Mouse (Mus musculus) Patski (cell line): ENCODE measurements around the gene 9530003J23Rik. TPM values are rescaled to one million over a fixed set of nuclear protein-coding genes. Genes with fewer than 3 reads are reported as not detected.

Experiments used
- ATAC-seq: fragments of 100-300 bp; one replicate; pipeline ENCODE4 v1.8.0; 2021
- CTCF ChIA-PET: fragments of 350-600 bp; sonication (Branson Sonifier 250); formaldehyde crosslinking; loops from one replicate; lab custom pipeline; 2022; ENCODE audit warnings: inconsistent platforms; lab: Charles Lee
- POLR2A ChIA-PET: fragments of 350-600 bp; sonication (Branson Sonifier 250); formaldehyde crosslinking; loops from one replicate; lab custom pipeline; 2022; ENCODE audit warnings: antibody characterized with exemption, inconsistent platforms; lab: Charles Lee
- DNase-seq: peaks from one replicate; pipeline ENCODE4 v3.0.0-alpha.2; 2011; ENCODE audit warnings: low read depth, low spot score
- H3K27me3 ChIP-seq: fragments of 371-371 bp; one replicate; pipeline ENCODE4 v1.5.1; 2021
- CTCF ChIP-seq: fragments of 100-300 bp; IDR thresholded peaks from one replicate; pipeline ENCODE4 v1.5.1; 2021
- in situ Hi-C: fragments of 300-500 bp; cut with MboI; formaldehyde crosslinking; loops from 3 replicates; pipeline ENCODE4 v1.11.1; 2018; ENCODE audit warnings: low pct_unique_long_range_greater_than_20kb, mixed read lengths
- polyA plus RNA-seq: library from polyadenylated mRNA; unstranded; gene quantifications from one replicate; pipeline ENCODE4 v1.2.3, GENCODE M21; 2021

Gene 9530003J23Rik
- polyA plus RNA-seq, 1 experiment from 2014 or later = 0.12 TPM

DNA sequence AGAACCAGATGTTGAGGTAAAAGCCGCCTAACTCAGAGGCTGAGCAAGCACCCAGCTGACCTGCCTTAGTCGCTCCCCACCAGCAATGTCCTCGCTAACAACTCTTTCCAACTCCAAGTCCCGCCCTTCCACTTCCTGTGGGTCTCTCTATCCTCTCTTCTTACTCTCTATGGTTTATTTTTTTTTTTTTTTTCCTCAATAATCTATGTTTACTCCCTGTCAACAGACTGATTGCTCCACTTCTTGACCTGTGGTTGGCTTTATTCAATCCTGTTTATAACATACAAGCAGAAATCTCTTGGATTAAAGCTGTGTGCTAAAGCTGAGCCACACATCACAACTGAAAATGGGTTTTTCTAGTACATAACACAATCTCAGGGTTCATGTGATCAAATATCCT, 42.8 kb downstream of the 9530003J23Rik start:
- ATAC-seq = no peak
- ChIA-PET CTCF (no interaction called here), POLR2A (interaction anchor here (0.7 kb wide), 2 partner anchors 12 to 143 kb away, joined by 3 to 6 read pairs; no protein-coding TSS in a partner anchor)
- in situ Hi-C loops = no loop called here
- TF ChIP-seq CTCF = no peak
- H3K27me3 ChIP-seq = no peaks in the 10 kb centered on the region
- DNase-seq = no peak

DNA sequence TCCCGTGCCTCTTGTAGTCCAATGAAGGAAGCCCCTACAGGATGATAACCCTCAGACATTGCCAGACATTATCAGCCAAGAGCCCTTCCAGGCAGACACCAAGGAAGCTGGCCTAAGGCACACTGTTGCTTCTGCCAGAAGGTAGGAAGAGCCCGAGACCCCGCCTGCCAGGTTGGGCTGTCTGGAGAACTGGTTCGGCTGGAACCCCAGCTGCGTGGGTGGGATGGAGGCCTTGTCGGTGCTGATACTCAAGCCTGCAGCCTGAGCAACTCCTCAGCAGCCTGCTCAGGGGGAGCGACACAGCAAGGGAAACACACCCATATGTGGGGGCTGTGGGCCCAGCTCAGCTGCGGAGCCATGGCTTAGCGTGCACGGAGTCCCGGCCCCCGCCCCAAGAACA, 43.5 kb downstream of the 9530003J23Rik start:
- in situ Hi-C loops = no loop called here
- CTCF ChIA-PET = no interaction called here
- TF ChIP-seq CTCF = no peak
- no peak for ATAC-seq
- no peak for DNase-seq
- H3K27me3 ChIP-seq = no peaks in the 10 kb centered on the region
- POLR2A ChIA-PET = interaction anchor here (0.6 kb wide), 1 partner anchor 147 kb away, joined by 6 read pairs; no protein-coding TSS in a partner anchor

DNA sequence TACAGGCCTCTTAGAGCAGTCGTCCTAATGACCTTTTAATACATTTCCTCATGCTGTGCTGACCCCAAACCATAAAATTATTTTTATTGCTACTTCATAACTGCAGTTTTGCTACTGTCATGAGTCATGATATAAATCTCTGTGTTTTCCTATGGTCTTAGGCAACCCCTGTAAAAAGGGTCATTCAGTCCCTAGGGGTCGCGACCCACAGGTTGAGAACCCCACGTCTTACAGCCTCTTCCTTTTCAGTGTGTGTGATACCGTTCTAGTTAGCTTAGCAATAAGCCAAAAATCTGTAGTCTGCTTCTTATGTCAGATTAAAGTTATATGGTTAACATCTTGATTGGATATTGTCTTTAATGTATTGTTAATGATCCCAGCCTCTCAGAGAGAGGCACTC, 45.1 kb downstream of the 9530003J23Rik start:
- no peak for TF ChIP-seq CTCF
- ChIA-PET POLR2A (no interaction called here), CTCF (no interaction called here)
- DNase-seq (no peak), ATAC-seq (no peak)
- no peaks in the 10 kb centered on the region for H3K27me3 ChIP-seq
- in situ Hi-C loops = no loop called here

DNA sequence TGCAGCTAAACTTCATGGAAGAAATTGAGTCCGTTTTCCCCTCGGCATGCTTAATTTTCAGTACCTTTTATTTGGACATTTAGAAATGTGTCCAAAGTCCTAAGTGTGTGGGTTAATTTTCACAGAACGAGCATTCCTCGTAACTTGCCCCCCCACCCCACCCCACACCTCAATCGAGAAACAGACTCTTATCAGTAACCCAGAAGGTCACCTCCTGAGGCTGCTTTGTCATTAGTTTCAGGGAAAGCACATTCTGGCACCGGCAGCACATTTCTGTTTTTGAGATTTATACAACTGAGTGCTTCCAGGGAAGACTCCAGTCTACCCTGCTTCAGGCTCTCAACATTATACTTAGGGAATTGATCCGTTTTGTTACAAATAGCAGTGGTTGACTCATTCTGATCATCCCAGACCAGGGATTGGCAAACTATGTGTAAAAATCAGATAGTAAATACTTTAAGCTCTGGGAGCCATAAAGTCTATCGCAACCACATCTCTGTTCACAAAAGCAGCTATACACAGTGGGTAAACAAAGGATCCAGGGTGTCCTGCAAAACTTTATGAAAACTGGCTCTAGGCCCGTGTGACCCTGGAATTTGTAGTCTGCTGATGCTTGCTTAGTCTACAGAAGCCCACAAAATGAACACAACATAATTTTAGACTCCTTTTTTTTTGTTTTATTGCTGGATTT, 53.0 kb downstream of the 9530003J23Rik start:
- no peak for DNase-seq
- ChIA-PET POLR2A (no interaction called here), CTCF (interaction anchor here (1.4 to 2.2 kb wide), 2 partner anchors 17 to 18 kb away, joined by 5 to 6 read pairs; no protein-coding TSS in a partner anchor)
- ATAC-seq = no peak
- H3K27me3 ChIP-seq = no peaks in the 10 kb centered on the region
- TF ChIP-seq CTCF = no peak
- in situ Hi-C loops = no loop called here

Other genes starting within 250 kb of the 9530003J23Rik start
- gene Lrrc10, start 193.4 kb downstream of the 9530003J23Rik start, polyA plus RNA-seq = not detected
- gene Cct2, start 174.9 kb downstream of the 9530003J23Rik start, polyA plus RNA-seq = 386 TPM
- gene Frs2, start 90.2 kb downstream of the 9530003J23Rik start, polyA plus RNA-seq = 16.4 TPM
- 44.0 TPM for gene Yeats4, start 14.2 kb downstream of the 9530003J23Rik start, polyA plus RNA-seq
- 0.09 TPM for gene Lyz2, start 43.6 kb upstream of the 9530003J23Rik start, polyA plus RNA-seq
- gene Lyz1, start 54.2 kb upstream of the 9530003J23Rik start, polyA plus RNA-seq = 0.06 TPM
- 75.0 TPM for gene Cpsf6, start 141.3 kb upstream of the 9530003J23Rik start, polyA plus RNA-seq